8 mouse cellular contexts compared by ENCODE assay signal in the genomic region with DNA sequence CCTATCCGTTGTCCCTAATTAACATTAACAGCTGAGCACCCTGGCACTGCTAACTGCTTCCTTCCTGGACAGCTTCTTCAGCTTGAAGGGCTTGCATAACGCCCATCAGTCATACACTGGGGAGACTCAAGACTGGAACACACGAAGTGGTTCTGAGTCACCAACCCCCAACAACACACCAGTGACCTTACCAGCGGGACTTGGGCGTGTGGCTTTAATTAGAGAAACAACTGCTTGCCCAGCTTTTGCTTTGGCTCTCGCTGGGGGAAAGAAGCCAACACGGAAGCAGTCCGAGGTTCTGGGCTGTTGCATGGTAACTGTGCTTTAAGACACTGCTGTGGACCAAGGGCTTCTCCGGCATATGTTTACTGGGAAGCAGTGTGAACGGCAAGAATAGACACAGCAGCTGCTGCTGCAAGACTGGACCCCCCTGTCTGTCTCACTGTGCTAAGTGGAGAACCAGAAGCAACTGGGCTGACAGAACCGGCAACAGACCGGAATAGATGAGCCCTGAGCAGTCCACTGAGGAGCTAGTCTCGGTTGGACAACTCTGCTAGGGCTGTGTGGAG. TPM values are rescaled to one million over a fixed set of nuclear protein-coding genes. Genes with fewer than 3 reads are reported as not detected.
DNase-seq lines count a peak whose midpoint lies in the region; ATAC-seq lines count a peak whose summit lies in the region.

No protein-coding gene starts in this region.

- no peaks in the 10 kb centered on the region for H3K27me3 ChIP-seq in hindbrain, embryonic 10.5 days (ENCODE audit: insufficient read depth, poor library complexity, severe bottlenecking)
- no peaks in the 10 kb centered on the region for H3K27me3 ChIP-seq in hindbrain, embryonic 12.5 days
- H3K27me3 ChIP-seq in hindbrain, embryonic 14.5 days (ENCODE audit: control insufficient read depth, insufficient read depth, low read length), result no peaks in the 10 kb centered on the region
- H3K27me3 ChIP-seq in limb, embryonic 15.5 days, result no peaks in the 10 kb centered on the region

- peak; percentile 16 for DNase-seq in hindbrain, embryonic 10.5 days (ENCODE audit: low spot score)
- DNase-seq in adrenal gland, postnatal 14 days, result peak; percentile 70
- DNase-seq in frontal cortex, postnatal 10 days (ENCODE audit: low spot score in 2 of 2), result peak; percentile 27 to 48
- DNase-seq in hindbrain, embryonic 14.5 days (ENCODE audit: low spot score), result no peak
- DNase-seq in retina, embryonic 14.5 days (ENCODE audit: low spot score), result peak; percentile 29
- no peak for DNase-seq in yolk sac, embryonic 10.5 days (ENCODE audit: low spot score)

- no peak overlapping the region for H3K4me2 ChIP-seq in hindbrain, embryonic 12.5 days (replicated peaks)
- no peak overlapping the region for H3K4me2 ChIP-seq in hindbrain, embryonic 14.5 days (replicated peaks)
- peak overlapping the region; percentile 35 for H3K4me2 ChIP-seq in limb, embryonic 15.5 days

- H3K36me3 ChIP-seq in hindbrain, embryonic 10.5 days, result no peaks in the 10 kb centered on the region
- H3K36me3 ChIP-seq in hindbrain, embryonic 12.5 days, result no peaks in the 10 kb centered on the region
- no peaks in the 10 kb centered on the region for H3K36me3 ChIP-seq in hindbrain, embryonic 14.5 days (replicated peaks; ENCODE audit: control insufficient read depth, insufficient read depth)
- no peaks in the 10 kb centered on the region for H3K36me3 ChIP-seq in limb, embryonic 15.5 days

- H3K9me3 ChIP-seq in hindbrain, embryonic 10.5 days, result no peaks in the 10 kb centered on the region
- no peaks in the 10 kb centered on the region for H3K9me3 ChIP-seq in hindbrain, embryonic 12.5 days (replicated peaks)
- no peaks in the 10 kb centered on the region for H3K9me3 ChIP-seq in hindbrain, embryonic 14.5 days (ENCODE audit: control insufficient read depth, low read length)
- H3K9me3 ChIP-seq in limb, embryonic 15.5 days, result no peaks in the 10 kb centered on the region

- ATAC-seq in hindbrain, embryonic 12.5 days (ENCODE audit: low FRiP score), result no peak
- 0 out of 2 replicates have a peak, but pooled peaks have one; percentile 34 for ATAC-seq in hindbrain, embryonic 14.5 days (ENCODE audit: low FRiP score)
- peak; percentile 61 for ATAC-seq in limb, embryonic 15.5 days (ENCODE audit: insufficient number of reproducible peaks, low FRiP score, low TSS enrichment, low read depth)

- WGBS in hindbrain, embryonic 10.5 days, result 58% methylated on average over 13 of the region's 13 CpGs
- 53% methylated on average over 13 of the region's 13 CpGs for WGBS in hindbrain, embryonic 12.5 days
- WGBS in hindbrain, embryonic 14.5 days, result 60% methylated on average over 13 of the region's 13 CpGs
- WGBS in limb, embryonic 15.5 days, result 29% methylated on average over 13 of the region's 13 CpGs

- no peak overlapping the region for H3K4me3 ChIP-seq in hindbrain, embryonic 10.5 days
- H3K4me3 ChIP-seq in hindbrain, embryonic 12.5 days, result no peak overlapping the region
- no peak overlapping the region for H3K4me3 ChIP-seq in hindbrain, embryonic 14.5 days (replicated peaks; ENCODE audit: low read length)
- H3K4me3 ChIP-seq in limb, embryonic 15.5 days, result peak overlapping the region; percentile 9; the same call in 1 of the 2 replicates

- peaks cover 6% of the 10 kb centered on the region for H3K4me1 ChIP-seq in hindbrain, embryonic 10.5 days (replicated peaks)
- H3K4me1 ChIP-seq in hindbrain, embryonic 12.5 days, result no peaks in the 10 kb centered on the region
- H3K4me1 ChIP-seq in hindbrain, embryonic 14.5 days (replicated peaks; ENCODE audit: control insufficient read depth, insufficient read depth, low read length), result no peaks in the 10 kb centered on the region
- peaks cover 8% of the 10 kb centered on the region for H3K4me1 ChIP-seq in limb, embryonic 15.5 days

- H3K9ac ChIP-seq in hindbrain, embryonic 12.5 days, result no peak overlapping the region
- H3K9ac ChIP-seq in hindbrain, embryonic 14.5 days, result no peak overlapping the region
- no peak overlapping the region for H3K9ac ChIP-seq in limb, embryonic 15.5 days

- no peak overlapping the region for H3K27ac ChIP-seq in hindbrain, embryonic 10.5 days
- H3K27ac ChIP-seq in hindbrain, embryonic 12.5 days, result no peak overlapping the region
- no peak overlapping the region for H3K27ac ChIP-seq in hindbrain, embryonic 14.5 days
- 0 out of 2 replicates have a peak overlapping the region, but pooled peaks have one; percentile 50 for H3K27ac ChIP-seq in limb, embryonic 15.5 days

RNA-seq across cellular contexts. Expression of gene Gch1, which starts 11.3 kb away (rescaled TPM):
- 0.98 and 1.2 TPM in 2 replicates for polyA plus RNA-seq in hindbrain, embryonic 10.5 days (2016; fragmentation: Nextera tagmentation; extraction: Ambion mirVana)
- 3.2 and 3.8 TPM in 2 replicates for polyA plus RNA-seq in hindbrain, embryonic 12.5 days (2016; fragmentation: Nextera tagmentation; extraction: Ambion mirVana)
- total RNA-seq in adrenal gland, postnatal 14 days (2021), result 42.0 and 51.3 TPM in 2 replicates
- polyA plus RNA-seq in hindbrain, embryonic 14.5 days (2014; fragmentation: Nextera tagmentation; extraction: Ambion mirVana), result 5.2 and 6.4 TPM in 2 replicates
- polyA plus RNA-seq in limb, embryonic 15.5 days (2015; fragmentation: Nextera tagmentation; extraction: Ambion mirVana), result 1.7 and 1.9 TPM in 2 replicates

Comparison
In these comparisons a context has a peak if more than half of its experiments do, and no peak if none do; other contexts are left out.
1. DNase-seq: peak in hindbrain, embryonic 10.5 days (single experiment), adrenal gland, postnatal 14 days (single experiment), frontal cortex, postnatal 10 days (2 of 2) and retina, embryonic 14.5 days (single experiment); none in hindbrain, embryonic 14.5 days (single experiment) and yolk sac, embryonic 10.5 days (single experiment).